ENCODE assay signal across 9 mouse cellular contexts in the genomic region with DNA sequence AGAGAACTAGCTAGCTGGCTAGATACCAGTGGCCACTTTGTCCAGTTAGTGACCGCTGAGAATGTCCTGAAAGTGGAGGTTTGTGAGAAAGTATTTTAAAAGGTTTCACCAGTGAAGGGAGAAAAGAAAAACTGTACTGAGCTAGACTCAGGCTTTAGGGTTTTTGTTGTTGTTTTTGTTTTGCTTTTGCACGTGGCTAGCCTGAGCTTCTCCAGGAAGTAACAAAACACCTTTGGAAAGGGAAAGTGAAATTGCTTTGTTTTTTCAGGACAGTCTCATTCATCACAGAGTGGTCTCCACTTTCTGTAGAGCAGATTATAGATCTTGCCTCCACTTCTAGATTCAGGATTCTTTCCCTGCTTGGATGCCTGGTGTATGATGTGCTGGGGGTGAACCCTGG. TPM values are rescaled to one million over a fixed set of nuclear protein-coding genes. Genes with fewer than 3 reads are reported as not detected.
DNase-seq lines count a peak whose midpoint lies in the region; ATAC-seq lines count a peak whose summit lies in the region.
"Had no signal": no experiment of that assay in that cellular context is flagged by ENCODE, and none has a peak within 500 bp of the region (broad histone marks: within the 10 kb centered on the region; RNA-seq: fewer than 3 reads in every experiment).

No protein-coding gene starts in this region.

- peak overlapping the region; percentile 63 for H3K4me3 ChIP-seq in liver, embryonic 11.5 days (ENCODE audit: low read depth, low read length)
- H3K4me3 ChIP-seq in embryonic facial prominence, embryonic 11.5 days (ENCODE audit: low read depth, low read length): no peak overlapping the region
- H3K4me3 ChIP-seq in intestine, embryonic 16.5 days (ENCODE audit: low read length): peak overlapping the region; percentile 32
- H3K4me3 ChIP-seq in neural tube, embryonic 13.5 days: no peak overlapping the region

- H3K36me3 ChIP-seq in liver, embryonic 11.5 days (ENCODE audit: control insufficient read depth, insufficient read depth, low read length): no peaks in the 10 kb centered on the region
- H3K36me3 ChIP-seq in embryonic facial prominence, embryonic 11.5 days (replicated peaks; ENCODE audit: control insufficient read depth, insufficient read depth, low read depth, low read length): no peaks in the 10 kb centered on the region
- H3K36me3 ChIP-seq in intestine, embryonic 16.5 days (ENCODE audit: control insufficient read depth, insufficient read depth, low read length): no peaks in the 10 kb centered on the region
- H3K36me3 ChIP-seq in neural tube, embryonic 13.5 days: no peaks in the 10 kb centered on the region

- DNase-seq in liver, embryonic 11.5 days (ENCODE audit: low spot score): no peak
- no peak for DNase-seq in liver
- no peak for DNase-seq in embryonic facial prominence, embryonic 11.5 days (ENCODE audit: low spot score)
- no peak for DNase-seq in urinary bladder, adult 18-20 months (ENCODE audit: low spot score in 2 of 2)
- no peak for DNase-seq in retina, postnatal 1 day
- DNase-seq in layer of hippocampus, adult 9-11 months: no peak
- DNase-seq: lung, postnatal 10 days had no signal

- H3K9me3 ChIP-seq in liver, embryonic 11.5 days (ENCODE audit: control insufficient read depth, low read length): no peaks in the 10 kb centered on the region
- H3K9me3 ChIP-seq in embryonic facial prominence, embryonic 11.5 days (replicated peaks; ENCODE audit: control insufficient read depth, low read length): no peaks in the 10 kb centered on the region
- no peaks in the 10 kb centered on the region for H3K9me3 ChIP-seq in intestine, embryonic 16.5 days (ENCODE audit: control insufficient read depth, low read length)
- H3K9me3 ChIP-seq in neural tube, embryonic 13.5 days: no peaks in the 10 kb centered on the region

- peak overlapping the region; percentile 57 for H3K9ac ChIP-seq in liver, embryonic 11.5 days (ENCODE audit: low read depth, low read length)
- no peak overlapping the region for H3K9ac ChIP-seq in embryonic facial prominence, embryonic 11.5 days (replicated peaks; ENCODE audit: low read length)
- peak overlapping the region; percentile 53; the same call in 1 of the 2 replicates for H3K9ac ChIP-seq in intestine, embryonic 16.5 days (ENCODE audit: low read depth, low read length)
- H3K9ac ChIP-seq in neural tube, embryonic 13.5 days: no peak overlapping the region

- WGBS in liver, embryonic 11.5 days: 36% methylated on average over 2 of the region's 2 CpGs
- WGBS in embryonic facial prominence, embryonic 11.5 days: 23% methylated on average over 2 of the region's 2 CpGs
- WGBS in intestine, embryonic 16.5 days: 40% methylated on average over 2 of the region's 2 CpGs
- WGBS in neural tube, embryonic 13.5 days: 24% methylated on average over 2 of the region's 2 CpGs

- H3K4me2 ChIP-seq in liver, embryonic 11.5 days: peak overlapping the region; percentile 68
- H3K4me2 ChIP-seq in embryonic facial prominence, embryonic 11.5 days (ENCODE audit: low read depth, low read length): peak overlapping the region; percentile 17
- H3K4me2 ChIP-seq in intestine, embryonic 16.5 days (ENCODE audit: low read depth, low read length): peak overlapping the region; percentile 93
- H3K4me2 ChIP-seq in neural tube, embryonic 13.5 days: 0 out of 2 replicates have a peak overlapping the region, but pooled peaks have one; percentile 99

- H3K27me3 ChIP-seq in liver, embryonic 11.5 days (replicated peaks; ENCODE audit: control insufficient read depth, insufficient read depth, low read length): no peaks in the 10 kb centered on the region
- H3K27me3 ChIP-seq in embryonic facial prominence, embryonic 11.5 days (ENCODE audit: control insufficient read depth, insufficient read depth, low read length): no peaks in the 10 kb centered on the region
- peaks cover 3% of the 10 kb centered on the region; the same call in 1 of the 2 replicates for H3K27me3 ChIP-seq in intestine, embryonic 16.5 days (replicated peaks; ENCODE audit: control insufficient read depth, insufficient read depth, low read length)
- peaks cover 48% of the 10 kb centered on the region for H3K27me3 ChIP-seq in neural tube, embryonic 13.5 days

- no peak overlapping the region for H3K27ac ChIP-seq in liver, embryonic 11.5 days (ENCODE audit: low read depth, low read length)
- H3K27ac ChIP-seq in embryonic facial prominence, embryonic 11.5 days (replicated peaks; ENCODE audit: low read depth, low read length): no peak overlapping the region
- no peak overlapping the region for H3K27ac ChIP-seq in intestine, embryonic 16.5 days (ENCODE audit: low read length)
- no peak overlapping the region for H3K27ac ChIP-seq in neural tube, embryonic 13.5 days (replicated peaks)

- peaks cover 12% of the 10 kb centered on the region for H3K4me1 ChIP-seq in liver, embryonic 11.5 days (replicated peaks; ENCODE audit: control insufficient read depth, insufficient read depth, low read length)
- H3K4me1 ChIP-seq in embryonic facial prominence, embryonic 11.5 days (ENCODE audit: control insufficient read depth, insufficient read depth, low read length): no peaks in the 10 kb centered on the region
- peaks cover 10% of the 10 kb centered on the region for H3K4me1 ChIP-seq in intestine, embryonic 16.5 days (ENCODE audit: control insufficient read depth, insufficient read depth, low read length)
- H3K4me1 ChIP-seq in neural tube, embryonic 13.5 days (replicated peaks): peaks cover 3% of the 10 kb centered on the region

- ATAC-seq in liver, embryonic 11.5 days (replicated peaks; ENCODE audit: low FRiP score): no peak
- no peak for ATAC-seq in embryonic facial prominence, embryonic 11.5 days (replicated peaks; ENCODE audit: insufficient number of reproducible peaks, low FRiP score, low TSS enrichment, low read depth)
- no peak for ATAC-seq in intestine, embryonic 16.5 days
- ATAC-seq in neural tube, embryonic 13.5 days (ENCODE audit: low read depth): no peak

RNA-seq across cellular contexts. Expression of a gene that starts 40.8 kb away (rescaled TPM):
- 48.3 and 54.9 TPM in 2 replicates for polyA plus RNA-seq in liver, embryonic 11.5 days (2014; fragmentation: Nextera tagmentation; extraction: Ambion mirVana)
- 46.0 and 47.1 TPM in 2 replicates for polyA plus RNA-seq in embryonic facial prominence, embryonic 11.5 days (2014; fragmentation: Nextera tagmentation; extraction: Ambion mirVana)
- 31.9 and 33.0 TPM in 2 replicates for polyA plus RNA-seq in intestine, embryonic 16.5 days (2015; fragmentation: Nextera tagmentation; extraction: Ambion mirVana)
- polyA plus RNA-seq in neural tube, embryonic 13.5 days (2015; fragmentation: Nextera tagmentation; extraction: Ambion mirVana): 3.3 and 5.4 TPM in 2 replicates

Comparison
In these comparisons a context has a peak if more than half of its experiments do, and no peak if none do; other contexts are left out.
1. H3K4me2 ChIP-seq: peak in every context shown above with its lines; median percentile 99 in neural tube, embryonic 13.5 days; 93 in intestine, embryonic 16.5 days; 68 in liver, embryonic 11.5 days; 17 in embryonic facial prominence, embryonic 11.5 days.
2. H3K4me3 ChIP-seq: peak in liver, embryonic 11.5 days (single experiment) and intestine, embryonic 16.5 days (single experiment); none in embryonic facial prominence, embryonic 11.5 days (single experiment) and neural tube, embryonic 13.5 days (single experiment).
3. H3K9ac ChIP-seq: peak in liver, embryonic 11.5 days (single experiment) and intestine, embryonic 16.5 days (single experiment); none in embryonic facial prominence, embryonic 11.5 days (single experiment) and neural tube, embryonic 13.5 days (single experiment).